ENCODE assay signal across 8 mouse cellular contexts in genomic region chrY:808991-809661, GRCm38 (mm10). TPM values are rescaled to one million over a fixed set of nuclear protein-coding genes. Genes with fewer than 3 reads are reported as not detected.
DNase-seq lines count a peak whose midpoint lies in the region; ATAC-seq lines count a peak whose summit lies in the region.

No protein-coding gene starts in this region.

- no peak overlapping the region for H3K4me3 ChIP-seq in forebrain, embryonic 15.5 days
- H3K4me3 ChIP-seq in kidney, embryonic 15.5 days (replicated peaks), result peak overlapping the region; percentile 21
- H3K4me3 ChIP-seq in midbrain, embryonic 13.5 days (replicated peaks), result no peak overlapping the region; the same call in 1 of the 2 replicates

- DNase-seq in urinary bladder, postnatal 10 days (ENCODE audit: low spot score), result peak; percentile 9
- DNase-seq in urinary bladder, postnatal 25 days (ENCODE audit: low spot score), result no peak
- DNase-seq in cerebellum, adult 9-10 months, result no peak
- no peak for DNase-seq in cerebellum, adult 11 months
- no peak for DNase-seq in right cerebral cortex, postnatal 25 days

- H3K27ac ChIP-seq in forebrain, embryonic 15.5 days (replicated peaks), result no peak overlapping the region
- H3K27ac ChIP-seq in kidney, embryonic 15.5 days, result peak overlapping the region; percentile 60
- H3K27ac ChIP-seq in midbrain, embryonic 13.5 days, result no peak overlapping the region; the same call in 1 of the 2 replicates

- no peaks in the 10 kb centered on the region for H3K27me3 ChIP-seq in forebrain, embryonic 15.5 days
- no peaks in the 10 kb centered on the region for H3K27me3 ChIP-seq in kidney, embryonic 15.5 days
- H3K27me3 ChIP-seq in midbrain, embryonic 13.5 days, result no peaks in the 10 kb centered on the region

- peak overlapping the region; percentile 30 for H3K4me2 ChIP-seq in forebrain, embryonic 15.5 days (replicated peaks)
- peak overlapping the region; percentile 43 for H3K4me2 ChIP-seq in kidney, embryonic 15.5 days
- peak overlapping the region; percentile 45 for H3K4me2 ChIP-seq in midbrain, embryonic 13.5 days (replicated peaks)

- H3K4me1 ChIP-seq in forebrain, embryonic 15.5 days, result no peaks in the 10 kb centered on the region
- H3K4me1 ChIP-seq in kidney, embryonic 15.5 days, result no peaks in the 10 kb centered on the region
- H3K4me1 ChIP-seq in midbrain, embryonic 13.5 days (replicated peaks), result no peaks in the 10 kb centered on the region

- WGBS in forebrain, embryonic 15.5 days, result 0% methylated on average over 8 of the region's 15 CpGs
- 0% methylated on average over 12 of the region's 15 CpGs for WGBS in kidney, embryonic 15.5 days
- 0% methylated on average over 5 of the region's 15 CpGs for WGBS in midbrain, embryonic 13.5 days

- H3K9ac ChIP-seq in forebrain, embryonic 15.5 days (replicated peaks), result no peak overlapping the region
- H3K9ac ChIP-seq in kidney, embryonic 15.5 days, result no peak overlapping the region
- no peak overlapping the region for H3K9ac ChIP-seq in midbrain, embryonic 13.5 days (replicated peaks)

- peak; percentile 55 for ATAC-seq in forebrain, embryonic 15.5 days (replicated peaks)
- peak; percentile 99 for ATAC-seq in kidney, embryonic 15.5 days (replicated peaks; ENCODE audit: low FRiP score)
- ATAC-seq in midbrain, embryonic 13.5 days, result peak; percentile 82

- no peaks in the 10 kb centered on the region for H3K9me3 ChIP-seq in forebrain, embryonic 15.5 days
- H3K9me3 ChIP-seq in kidney, embryonic 15.5 days (replicated peaks), result no peaks in the 10 kb centered on the region
- H3K9me3 ChIP-seq in midbrain, embryonic 13.5 days, result no peaks in the 10 kb centered on the region

- no peaks in the 10 kb centered on the region for H3K36me3 ChIP-seq in forebrain, embryonic 15.5 days
- H3K36me3 ChIP-seq in kidney, embryonic 15.5 days, result no peaks in the 10 kb centered on the region
- H3K36me3 ChIP-seq in midbrain, embryonic 13.5 days, result no peaks in the 10 kb centered on the region

RNA-seq across cellular contexts. Expression of gene Uba1y, which starts 9.3 kb away (rescaled TPM):
- polyA plus RNA-seq in forebrain, embryonic 15.5 days (2015; fragmentation: Nextera tagmentation; extraction: Ambion mirVana), result 0.19 and 0.23 TPM in 2 replicates
- polyA plus RNA-seq in kidney, embryonic 15.5 days (2015; fragmentation: Nextera tagmentation; extraction: Ambion mirVana), result not detected in 2 replicates
- 0.12 and 0.24 TPM in 2 replicates for polyA plus RNA-seq in midbrain, embryonic 13.5 days (2015; fragmentation: Nextera tagmentation; extraction: Ambion mirVana)

RNA-seq across cellular contexts. Expression of gene Zfy1, which starts 11.9 kb away (rescaled TPM):
- not detected in 2 replicates for polyA plus RNA-seq in forebrain, embryonic 15.5 days (2015; fragmentation: Nextera tagmentation; extraction: Ambion mirVana)
- polyA plus RNA-seq in kidney, embryonic 15.5 days (2015; fragmentation: Nextera tagmentation; extraction: Ambion mirVana), result not detected in 2 replicates
- not detected in 2 replicates for polyA plus RNA-seq in midbrain, embryonic 13.5 days (2015; fragmentation: Nextera tagmentation; extraction: Ambion mirVana)
